Mouse (Mus musculus): ENCODE measurements at regions not wholly inside any gene's neighbourhood (a gene's known extent, or its start where the extent isn't known, plus 50 kb on each side); places are given as distances from the start of the nearest gene placed in this dataset.

GRCm38 (mm10) chr3:53953801-53954200 is 90.2 kb upstream of the Ufm1 start:
- DNase-seq: no peak

GRCm38 (mm10) chr3:53939684-53940189 is 76.1 kb upstream of the Ufm1 start:
- DNase-seq: no peak

- no peak for DNase-seq
Observed at GRCm38 (mm10) chr3:53931745-53932144, 68.1 kb upstream of the Ufm1 start.

DNA sequence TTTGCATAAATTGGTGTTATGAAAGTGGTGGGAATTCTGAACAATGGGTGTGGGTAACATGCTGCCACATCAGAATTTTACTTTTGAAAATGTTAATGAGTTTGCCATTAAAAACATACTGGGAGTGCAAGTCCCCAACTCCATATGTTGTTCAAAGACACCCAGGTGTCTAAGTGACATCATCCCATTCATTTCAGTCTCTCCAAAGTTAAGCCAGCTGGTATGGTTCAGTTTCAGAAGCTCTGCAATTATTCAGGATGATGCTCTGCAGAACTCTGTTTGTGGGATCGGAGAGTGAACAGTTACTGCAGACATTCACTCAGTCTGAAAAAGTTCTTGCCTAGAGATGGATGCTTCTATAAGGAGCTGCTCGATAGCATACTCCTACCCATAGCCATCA is 56.3 kb upstream of the Ufm1 start:
- no peak for DNase-seq

- no peak for DNase-seq
Observed at GRCm38 (mm10) chr3:53919541-53919940, 55.9 kb upstream of the Ufm1 start.

DNA sequence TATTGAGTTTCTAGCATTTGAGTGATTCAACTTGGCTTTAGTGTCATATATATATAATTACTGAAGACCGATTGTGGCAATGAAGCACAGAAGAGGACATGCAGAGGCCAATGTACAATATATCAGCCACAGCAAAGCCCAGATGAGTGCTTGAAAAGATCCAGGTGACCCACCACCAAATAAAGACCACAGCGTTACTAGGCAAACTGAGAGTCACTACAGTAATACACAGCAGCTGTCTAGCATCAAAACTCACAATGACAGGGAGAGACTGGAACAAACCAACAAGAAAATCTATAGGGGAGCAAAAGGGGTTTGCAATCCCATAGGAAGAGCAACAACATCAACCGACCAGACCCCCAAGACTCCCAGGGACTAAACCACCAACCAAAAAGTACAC is 54.3 kb upstream of the Ufm1 start:
- no peak for DNase-seq

DNA sequence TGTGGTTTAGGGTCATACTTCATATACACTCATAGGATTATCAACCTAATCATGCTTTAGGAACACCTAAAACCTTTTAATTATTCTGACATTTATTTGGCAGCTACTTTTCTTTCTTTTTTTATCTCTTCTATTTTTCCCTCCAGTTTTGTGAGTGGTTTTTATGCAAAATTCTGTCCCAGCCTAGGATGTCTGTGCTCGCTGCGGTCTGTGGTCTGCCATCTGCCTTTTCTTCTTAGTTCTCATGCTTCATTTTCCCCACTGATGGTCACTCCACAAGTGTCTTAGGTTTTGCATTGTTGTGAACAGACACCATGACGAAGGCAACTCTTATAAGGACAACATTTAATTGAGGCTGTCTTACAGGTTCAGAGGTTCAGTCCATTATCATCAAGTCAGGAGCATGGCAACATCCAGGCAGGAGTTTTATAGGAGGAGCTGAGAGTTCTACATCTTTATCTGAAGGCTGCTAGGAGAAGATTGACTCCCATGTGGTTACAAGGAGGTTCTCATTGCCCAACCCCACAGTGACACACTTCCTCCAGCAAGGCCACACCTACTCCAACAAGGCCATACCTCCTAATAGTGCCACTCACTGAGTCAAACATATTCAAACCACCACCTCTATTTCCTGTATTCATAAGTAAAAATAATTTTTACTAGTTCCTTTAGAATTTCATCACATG is 50.5 kb upstream of the Ufm1 start:
- DNase-seq: no peak

All from cerebellum, adult 9-10 months (tissue).